Mouse (Mus musculus) bone marrow, adult 2 months (tissue): ENCODE results near the gene Lrmda.

Source experiments
- CTCF ChIP-seq: fragments of 200-500 bp; IDR thresholded peaks from 2 replicates; pipeline ENCODE4 v1.5.1; 2011; ENCODE audit warnings: low read length, control low read depth; ENCODE audit not compliant: control insufficient read depth, insufficient read depth
- POLR2A ChIP-seq: fragments of 200-500 bp; IDR thresholded peaks from 2 replicates; pipeline ENCODE4 v1.6.1; 2011; ENCODE audit warnings: low read depth, mild to moderate bottlenecking, control low read depth, low read length, borderline replicate concordance; ENCODE audit not compliant: control insufficient read depth

- no peak for TF ChIP-seq CTCF
- no peak for TF ChIP-seq POLR2A
Observed at GRCm38 (mm10) chr14:21991251-21991780, 28.2 kb upstream of the Lrmda start.
